Mouse (Mus musculus) bone marrow macrophage, adult 2 months (primary cell): ENCODE measurements at regions not wholly inside any gene's neighbourhood (a gene's known extent, or its start where the extent isn't known, plus 50 kb on each side); places are given as distances from the start of the nearest gene placed in this dataset.

Experiments used
- CTCF ChIP-seq: IDR thresholded peaks from 2 replicates; pipeline ENCODE4 v1.5.1; 2012; ENCODE audit warnings: low read depth, mild to moderate bottlenecking, low read length, moderate library complexity
- POLR2A ChIP-seq: IDR thresholded peaks from 2 replicates; pipeline ENCODE4 v1.6.1; 2012; ENCODE audit warnings: mild to moderate bottlenecking, low read depth, low read length, borderline replicate concordance

DNA sequence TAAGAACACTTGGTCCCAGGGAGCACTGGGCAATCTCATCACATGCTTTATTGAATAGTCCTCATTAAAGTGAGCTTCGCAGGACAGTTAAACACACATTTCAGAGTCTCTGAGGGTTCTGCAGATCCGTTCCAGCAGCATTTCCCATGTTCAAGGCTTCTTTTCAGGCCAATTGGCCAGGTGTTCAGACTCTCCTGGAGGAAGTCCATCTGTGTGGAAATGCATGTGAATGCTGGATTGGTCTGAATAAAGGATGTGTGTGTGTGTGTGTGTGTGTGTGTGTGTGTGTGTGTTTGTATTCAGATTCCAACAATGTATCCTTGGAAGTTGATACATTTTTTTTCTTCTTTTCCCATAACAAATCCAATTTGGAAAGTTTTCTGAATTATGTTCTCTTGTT lies 250.6 kb downstream of the Ankrd50 start:
- no peak for TF ChIP-seq CTCF
- no peak for TF ChIP-seq POLR2A
